Mouse (Mus musculus) frontal cortex, adult (tissue): Measurements from ENCODE around the gene Dxo.

Experiments used
- ATAC-seq: cut with Nextera tagmentation; 2 replicates; pipeline ENCODE4 v1.9.2; 2017; ENCODE audit warnings: mild to moderate bottlenecking, moderate library complexity, mixed read lengths; ENCODE audit not compliant: low TSS enrichment

The Dxo gene

GRCm38 (mm10) chr17:34836155-34836855 lies 514 bp upstream of the Dxo start:
- peak; percentile 64 for ATAC-seq

GRCm38 (mm10) chr17:34837464-34838324 lies 875 bp downstream of the Dxo start:
- ATAC-seq = no peak

GRCm38 (mm10) chr17:34838785-34839184 lies 2.0 kb downstream of the Dxo start:
- ATAC-seq = no peak

GRCm38 (mm10) chr17:34840736-34841307 lies 4.0 kb downstream of the Dxo start:
- ATAC-seq = no peak

GRCm38 (mm10) chr17:34844884-34845283 lies 8.1 kb downstream of the Dxo start:
- no peak for ATAC-seq

- no peak for ATAC-seq
Observed at GRCm38 (mm10) chr17:34847192-34847591, 10.4 kb downstream of the Dxo start.

- no peak for ATAC-seq
Observed at GRCm38 (mm10) chr17:34847615-34848014, 10.8 kb downstream of the Dxo start.

- peak; percentile 98 for ATAC-seq
Observed at GRCm38 (mm10) chr17:34849722-34850516, 13.1 kb downstream of the Dxo start, which contains the start of the genes Skiv2l and Nelfe. Gene Skiv2l, minus strand, starts transcription at chr17:34850210. Gene Nelfe, plus strand, starts transcription at chr17:34850391.

GRCm38 (mm10) chr17:34850517-34851125 lies 13.8 kb downstream of the Dxo start:
- peak; percentile 8; the same call in 1 of the 2 replicates for ATAC-seq

GRCm38 (mm10) chr17:34853511-34853910 lies 16.7 kb downstream of the Dxo start:
- no peak for ATAC-seq

GRCm38 (mm10) chr17:34854761-34855160 lies 17.9 kb downstream of the Dxo start:
- ATAC-seq = no peak

GRCm38 (mm10) chr17:34855825-34856224 lies 19.0 kb downstream of the Dxo start:
- ATAC-seq = no peak

GRCm38 (mm10) chr17:34858670-34859069 lies 21.9 kb downstream of the Dxo start:
- ATAC-seq = no peak

GRCm38 (mm10) chr17:34860514-34860913 lies 23.7 kb downstream of the Dxo start:
- ATAC-seq = no peak

- no peak for ATAC-seq
Observed at GRCm38 (mm10) chr17:34861704-34862415, 25.0 kb downstream of the Dxo start.

GRCm38 (mm10) chr17:34862416-34863081 lies 25.7 kb downstream of the Dxo start, which contains the start of gene Cfb:
Gene Cfb, minus strand, starts transcription at chr17:34862518.
- ATAC-seq = no peak

- no peak for ATAC-seq
Observed at GRCm38 (mm10) chr17:34865981-34866380, 29.2 kb downstream of the Dxo start.

GRCm38 (mm10) chr17:34874321-34874720 lies 37.5 kb downstream of the Dxo start:
- no peak for ATAC-seq

GRCm38 (mm10) chr17:34879336-34879879 lies 42.6 kb downstream of the Dxo start, which contains the start of gene Zbtb12:
Gene Zbtb12, plus strand, starts transcription at chr17:34879483.
- no peak for ATAC-seq

- no peak for ATAC-seq
Observed at GRCm38 (mm10) chr17:34881166-34881565, 44.3 kb downstream of the Dxo start.
